Mouse (Mus musculus) heart, postnatal 0 days (tissue): ENCODE results near the gene Mapre3. TPM values are rescaled to one million over a fixed set of nuclear protein-coding genes. Genes with fewer than 3 reads are reported as not detected.
"Not testable (repeated sequence)": the region's sequence is repeated elsewhere in the genome, so short reads cannot be mapped to it uniquely, and the experiment has no call there.

ENCODE experiments used
- ATAC-seq: fragments of 200-750 bp; cut with Nextera tagmentation; 2 replicates; pipeline ENCODE4 v1.8.0; 2017; ENCODE audit warnings: low read depth, moderate number of reproducible peaks, moderate library complexity; ENCODE audit not compliant: insufficient read depth
- DNase-seq: peaks from one replicate; pipeline ENCODE4 v3.0.0-alpha.2; 2016; ENCODE audit warnings: low spot score
- H3K27ac ChIP-seq: fragments of 300-500 bp; sonication (generic); 2 replicates; pipeline ENCODE4 v1.5.1; 2014; ENCODE audit warnings: low read depth, mild to moderate bottlenecking
- H3K27me3 ChIP-seq: fragments of 300-500 bp; sonication (generic); 2 replicates; pipeline ENCODE4 v1.6.1; 2014; ENCODE audit warnings: low read length, mixed read lengths; ENCODE audit not compliant: control insufficient read depth, insufficient read depth
- H3K36me3 ChIP-seq: fragments of 300-500 bp; sonication (generic); replicated peaks from 2 replicates; pipeline ENCODE4 v1.6.1; 2014; ENCODE audit warnings: low read length, mixed read lengths; ENCODE audit not compliant: control insufficient read depth, insufficient read depth
- H3K4me1 ChIP-seq: fragments of 300-500 bp; sonication (generic); 2 replicates; pipeline ENCODE4 v1.6.1; 2014; ENCODE audit warnings: antibody characterized with exemption; ENCODE audit not compliant: control insufficient read depth, insufficient read depth
- H3K4me2 ChIP-seq: fragments of 300-500 bp; sonication (generic); 2 replicates; pipeline ENCODE4 v1.6.1; 2014; ENCODE audit warnings: low read depth, mild to moderate bottlenecking, low read length, moderate library complexity
- H3K4me3 ChIP-seq: fragments of 300-500 bp; sonication (generic); 2 replicates; pipeline ENCODE4 v1.5.1; 2014; ENCODE audit warnings: low read depth, low read length
- H3K9ac ChIP-seq: fragments of 300-500 bp; sonication (generic); replicated peaks from 2 replicates; pipeline ENCODE4 v1.6.1; 2014; ENCODE audit warnings: low read depth, low read length, mixed read lengths
- H3K9me3 ChIP-seq: fragments of 300-500 bp; sonication (generic); replicated peaks from 2 replicates; pipeline ENCODE4 v1.6.1; 2016; ENCODE audit warnings: low read length; ENCODE audit not compliant: control insufficient read depth
- CTCF ChIP-seq: IDR thresholded peaks from 2 replicates; pipeline ENCODE4 v1.5.1; 2016; ENCODE audit warnings: antibody characterized with exemption, control low read depth, low read depth
- EP300 ChIP-seq: IDR thresholded peaks from 2 replicates; pipeline ENCODE4 v1.6.1; 2016; ENCODE audit warnings: antibody characterized with exemption, low read depth
- WGBS: fragments of 180-500 bp; shearing (Covaris S2); extraction: QIAGEN DNeasy Blood & Tissue Kit; methylation state at CpG from one replicate; pipeline ENCODE4 v1.1.7; 2014; 5-methylcytosine and 5-hydroxymethylcytosine counted together
- polyA plus RNA-seq: library from polyadenylated mRNA; unstranded; fragments of >200 nt; fragmentation: Nextera tagmentation; extraction: Ambion mirVana; gene quantifications from 2 replicates; pipeline ENCODE4 v1.2.1, GENCODE M21; 2015
- total RNA-seq: library from RNA; depleted of rRNA; stranded (reverse); fragments of >200 nt; gene quantifications from 2 replicates; pipeline ENCODE4 v1.2.3, GENCODE M21; 2014; ENCODE audit warnings: low replicate concordance

The Mapre3 gene
- total and polyA plus RNA-seq, 2 experiments from 2014 or later: 5.3 to 15.8 TPM

DNA sequence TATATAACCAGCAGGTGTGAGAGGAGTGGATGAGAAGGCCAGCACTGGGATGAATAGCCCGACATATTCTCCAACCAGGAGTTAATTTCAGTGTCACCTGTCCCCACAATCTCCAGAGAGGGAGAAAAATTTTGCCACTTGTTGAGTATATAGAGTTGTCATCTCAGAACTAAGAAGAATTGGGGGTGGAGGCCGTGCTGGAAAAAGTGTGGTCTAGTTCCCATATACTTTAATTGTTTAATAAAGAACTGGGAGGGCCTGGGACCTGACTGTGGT, 55.6 kb downstream of the Mapre3 start:
- H3K27ac ChIP-seq: peak overlapping the region; percentile 63

DNA sequence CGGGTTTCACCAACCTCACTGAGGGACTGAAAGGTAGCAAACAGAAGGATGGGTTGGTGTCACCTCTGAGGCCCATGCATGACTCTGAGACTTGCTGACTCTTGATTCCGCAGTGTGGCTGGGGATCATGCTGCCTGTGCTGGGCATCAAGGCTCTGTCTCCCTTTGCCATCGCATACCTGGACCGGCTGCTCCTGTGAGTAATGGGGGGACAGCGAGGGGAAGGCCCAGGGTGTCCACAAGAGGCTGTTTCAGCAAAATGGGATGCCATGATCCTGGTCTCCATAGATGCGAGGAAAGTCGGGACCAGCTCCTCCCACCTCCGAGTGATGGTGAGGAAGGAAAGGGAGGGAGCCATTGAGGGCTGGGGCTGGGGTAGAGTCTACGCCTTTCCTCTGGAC, 58.1 kb downstream of the Mapre3 start:
- H3K36me3 ChIP-seq: peaks cover 65% of the 10 kb centered on the region
- TF ChIP-seq CTCF (no peak), EP300 (no peak)
- H3K4me1 ChIP-seq: peaks cover 7% of the 10 kb centered on the region
- DNase-seq: no peak
- H3K9me3 ChIP-seq: no peaks in the 10 kb centered on the region
- H3K9ac ChIP-seq: no peak overlapping the region
- H3K4me3 ChIP-seq: no peak overlapping the region
- no peak overlapping the region for H3K27ac ChIP-seq
- WGBS: 89% methylated on average over 9 of the region's 9 CpGs
- H3K4me2 ChIP-seq: no peak overlapping the region
- H3K27me3 ChIP-seq: no peaks in the 10 kb centered on the region
- no peak for ATAC-seq

More for the DNA sequence above, 55.6 kb downstream of the Mapre3 start:
- Histone ChIP-seq H3K9ac (peak overlapping the region; percentile 89), H3K9me3 (no peaks in the 10 kb centered on the region), H3K4me3 (peak overlapping the region; percentile 91), H3K27me3 (no peaks in the 10 kb centered on the region), H3K36me3 (peaks cover 40% of the 10 kb centered on the region), H3K4me2 (peak overlapping the region; percentile 69), H3K4me1 (peaks cover 7% of the 10 kb centered on the region)
- ATAC-seq (no peak), DNase-seq (no peak)
- WGBS: 15% methylated on average over 2 of the region's 2 CpGs
- TF ChIP-seq EP300 (no peak), CTCF (no peak)

DNA sequence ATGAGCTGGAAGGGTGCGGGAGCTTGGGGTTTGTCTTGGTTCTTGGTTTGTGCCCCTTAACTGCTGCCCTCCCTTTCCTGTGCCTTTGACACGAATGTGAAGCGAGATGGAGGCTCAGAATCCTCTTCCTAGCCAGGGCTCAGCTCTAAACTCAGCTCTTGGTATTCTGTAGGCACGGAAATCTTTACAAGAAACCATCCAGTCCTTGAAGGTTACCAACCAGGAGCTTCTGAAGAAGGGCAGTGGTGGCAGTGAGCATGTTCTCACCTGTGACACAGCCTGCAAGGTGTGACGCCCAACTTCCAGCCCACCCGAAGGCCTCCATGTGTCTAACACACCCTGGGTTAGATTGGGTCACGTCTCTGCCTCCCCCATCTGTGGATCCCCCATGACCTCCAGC, 59.9 kb downstream of the Mapre3 start:
- H3K4me3 ChIP-seq: no peak overlapping the region
- TF ChIP-seq EP300: no peak
- no peak for TF ChIP-seq CTCF

DNA sequence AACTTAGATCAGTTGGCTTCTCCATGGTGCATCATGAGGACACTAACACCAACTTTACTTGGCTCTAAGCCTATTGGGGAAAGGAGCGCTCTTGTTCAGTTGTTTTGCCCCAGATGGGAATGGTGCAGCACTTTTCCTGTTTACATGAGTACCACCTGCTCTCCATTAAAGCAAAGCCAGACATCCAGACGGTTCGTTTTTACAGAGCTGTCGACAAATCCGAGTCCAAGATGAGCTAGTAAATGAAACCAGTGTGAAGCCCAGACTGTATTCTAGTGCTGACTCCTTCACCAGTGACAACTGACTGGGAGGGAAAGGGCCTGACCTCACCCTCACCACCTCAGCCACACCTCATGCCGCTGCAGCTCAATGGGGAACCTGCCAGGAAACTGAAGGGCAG, 64.2 kb downstream of the Mapre3 start:
- 40% methylated on average over 6 of the region's 6 CpGs for WGBS
- ATAC-seq (0 out of 2 replicates have a peak, but pooled peaks have one; percentile 8), DNase-seq (no peak)
- Histone ChIP-seq H3K9me3 (no peaks in the 10 kb centered on the region), H3K27ac (no peak overlapping the region), H3K4me1 (no peaks in the 10 kb centered on the region), H3K4me3 (no peak overlapping the region), H3K27me3 (no peaks in the 10 kb centered on the region), H3K36me3 (peaks cover 41% of the 10 kb centered on the region), H3K9ac (no peak overlapping the region), H3K4me2 (no peak overlapping the region)
- no peak for TF ChIP-seq EP300
- no peak for TF ChIP-seq CTCF

More for the DNA sequence above, 59.9 kb downstream of the Mapre3 start:
- WGBS: 90% methylated on average over 7 of the region's 7 CpGs
- DNase-seq: no peak
- peaks cover 67% of the 10 kb centered on the region for H3K36me3 ChIP-seq
- no peak overlapping the region for H3K9ac ChIP-seq
- H3K9me3 ChIP-seq: no peaks in the 10 kb centered on the region
- H3K4me1 ChIP-seq: peaks cover 7% of the 10 kb centered on the region
- no peak for ATAC-seq
- H3K27me3 ChIP-seq: no peaks in the 10 kb centered on the region
- no peak overlapping the region for H3K4me2 ChIP-seq
- no peak overlapping the region for H3K27ac ChIP-seq

DNA sequence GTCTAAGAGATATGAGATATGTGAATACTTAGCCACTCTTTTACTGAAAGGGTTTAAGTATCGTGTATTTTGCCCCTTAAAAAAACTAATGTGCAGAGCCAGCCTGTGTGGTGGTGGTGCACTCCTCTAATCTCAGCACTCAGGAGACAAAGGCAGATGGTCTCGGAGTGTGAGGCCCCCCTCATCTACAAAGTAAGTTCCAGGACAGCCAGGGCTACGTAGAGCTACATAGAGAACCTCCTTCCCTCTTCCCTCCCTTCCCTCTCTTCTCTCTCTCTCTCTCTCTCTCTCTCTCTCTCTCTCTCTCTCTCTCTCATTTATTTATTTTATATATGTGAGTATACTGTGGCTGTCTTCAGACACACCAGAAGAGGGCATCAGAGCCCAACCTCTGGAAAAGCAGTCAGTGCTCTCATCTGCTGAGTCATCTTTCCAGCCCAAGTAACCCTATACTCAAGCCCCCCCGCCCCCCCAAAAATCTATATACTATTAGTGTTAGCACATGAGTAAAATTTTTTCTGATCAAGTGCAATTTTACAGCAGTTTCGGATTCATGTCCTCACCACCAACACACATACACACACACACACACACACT, 65.0 kb downstream of the Mapre3 start:
- Histone ChIP-seq H3K27ac (no peak overlapping the region), H3K4me2 (no peak overlapping the region), H3K4me1 (no peaks in the 10 kb centered on the region), H3K9me3 (no peaks in the 10 kb centered on the region), H3K36me3 (peaks cover 33% of the 10 kb centered on the region), H3K9ac (no peak overlapping the region), H3K4me3 (no peak overlapping the region), H3K27me3 (no peaks in the 10 kb centered on the region)
- ATAC-seq (no peak), DNase-seq (no peak)
- 72% methylated on average over 5 of the region's 5 CpGs for WGBS
- TF ChIP-seq EP300 (no peak), CTCF (no peak)

DNA sequence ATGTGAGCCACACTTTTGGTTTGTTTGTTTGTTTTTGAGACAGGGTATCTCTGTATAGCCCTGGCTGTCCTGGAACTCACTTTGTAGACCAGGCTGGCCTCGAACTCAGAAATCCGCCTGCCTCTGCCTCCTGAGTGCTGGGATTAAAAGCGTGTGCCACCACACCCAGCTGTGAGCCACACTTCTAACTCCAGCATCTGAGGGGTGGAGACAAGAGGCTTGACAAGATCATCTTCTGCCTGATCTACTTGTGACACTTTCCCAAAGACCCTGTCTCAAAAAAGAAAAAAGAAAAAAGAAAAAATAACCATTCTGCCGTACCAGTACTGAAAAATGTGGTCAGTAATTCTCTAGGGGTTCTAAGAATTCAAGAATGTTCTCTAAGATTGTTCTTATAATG, 67.4 kb downstream of the Mapre3 start:
- not testable (repeated sequence) for H3K27me3 ChIP-seq, ATAC-seq, H3K9ac ChIP-seq, H3K27ac ChIP-seq, H3K4me3 ChIP-seq, H3K4me1 ChIP-seq, H3K9me3 ChIP-seq, H3K36me3 ChIP-seq, DNase-seq, H3K4me2 ChIP-seq
- 76% methylated on average over 4 of the region's 4 CpGs for WGBS
